Mouse (Mus musculus) cerebellum, postnatal 25 days (tissue): ENCODE data around the gene Cx3cr1.

Experiments used
- DNase-seq, 2 experiments: peaks; one replicate each; pipeline ENCODE4 v3.0.0; 2021; ENCODE audit warnings: mixed read lengths in 2 of 2

Gene Cx3cr1

DNA sequence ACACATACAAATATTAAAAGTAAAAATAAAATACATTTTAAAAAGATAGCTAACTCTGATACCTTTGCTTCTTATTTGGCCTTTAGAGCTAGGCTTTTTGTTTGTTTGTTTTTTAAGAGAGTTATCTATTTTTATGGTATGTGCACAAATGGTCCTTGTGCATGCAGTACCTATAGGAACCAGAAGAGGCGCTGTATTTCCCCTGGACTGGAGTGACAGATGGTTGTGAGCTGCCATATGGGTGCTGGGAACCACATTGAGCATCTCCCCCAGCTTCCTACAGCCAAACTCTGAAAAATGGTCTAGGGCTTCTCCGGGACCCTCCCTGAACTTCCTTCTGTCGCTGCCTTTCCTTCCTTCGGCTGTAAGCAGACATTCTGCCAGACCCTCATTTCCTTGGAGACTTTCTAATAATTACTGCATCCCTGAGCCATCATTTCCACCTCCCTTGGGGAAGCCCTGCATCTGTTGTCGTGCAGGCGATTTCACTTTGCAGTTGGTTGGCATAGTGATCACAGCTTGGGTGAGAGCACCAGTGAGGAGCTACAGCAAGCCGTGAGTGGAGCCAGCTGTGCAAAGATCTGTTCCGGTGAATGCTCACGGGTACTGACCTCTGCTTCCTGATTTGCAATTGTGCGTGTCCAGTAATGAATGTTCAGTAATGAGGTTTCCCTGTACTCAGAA, 217.2 kb downstream of the Cx3cr1 start:
- DNase-seq, result no peak
